Mouse (Mus musculus): ENCODE measurements around the gene Gm20388.

Gene Gm20388

GRCm38 (mm10) chr8:120160366-120160765, 249.7 kb downstream of the Gm20388 start:
- DNase-seq (ENCODE audit: low read depth in 2 of 2, low spot score in 2 of 2), result no peak

- DNase-seq (ENCODE audit: low read depth in 2 of 2, low spot score in 2 of 2), result no peak
Measured at GRCm38 (mm10) chr8:120161658-120162403, 251.2 kb downstream of the Gm20388 start.

GRCm38 (mm10) chr8:120162404-120162752, 251.7 kb downstream of the Gm20388 start:
- DNase-seq (ENCODE audit: low read depth in 2 of 2, low spot score in 2 of 2), result no peak

- DNase-seq (ENCODE audit: low read depth in 2 of 2, low spot score in 2 of 2), result no peak
Measured at GRCm38 (mm10) chr8:120163376-120163775, 252.7 kb downstream of the Gm20388 start.

- no peak for DNase-seq (ENCODE audit: low read depth in 2 of 2, low spot score in 2 of 2)
Measured at GRCm38 (mm10) chr8:120164026-120164425, 253.4 kb downstream of the Gm20388 start.

GRCm38 (mm10) chr8:120167136-120167535, 256.5 kb downstream of the Gm20388 start:
- no peak for DNase-seq (ENCODE audit: low read depth in 2 of 2, low spot score in 2 of 2)

- no peak for DNase-seq (ENCODE audit: low read depth in 2 of 2, low spot score in 2 of 2)
Measured at GRCm38 (mm10) chr8:120167821-120168220, 257.2 kb downstream of the Gm20388 start.

GRCm38 (mm10) chr8:120169119-120169518, 258.5 kb downstream of the Gm20388 start:
- no peak for DNase-seq (ENCODE audit: low read depth in 2 of 2, low spot score in 2 of 2)

GRCm38 (mm10) chr8:120173195-120173594, 262.6 kb downstream of the Gm20388 start:
- DNase-seq (ENCODE audit: low read depth in 2 of 2, low spot score in 2 of 2), result no peak

GRCm38 (mm10) chr8:120174606-120175005, 264.0 kb downstream of the Gm20388 start:
- no peak for DNase-seq (ENCODE audit: low read depth in 2 of 2, low spot score in 2 of 2)

GRCm38 (mm10) chr8:120176605-120177004, 266.0 kb downstream of the Gm20388 start:
- no peak for DNase-seq (ENCODE audit: low read depth in 2 of 2, low spot score in 2 of 2)

GRCm38 (mm10) chr8:120177318-120178123, 266.9 kb downstream of the Gm20388 start, which contains the start of gene Fam92b:
Gene Fam92b, minus strand, starts transcription at chr8:120177466.
- no peak for DNase-seq (ENCODE audit: low read depth in 2 of 2, low spot score in 2 of 2)

- DNase-seq (ENCODE audit: low read depth in 2 of 2, low spot score in 2 of 2), result no peak
Measured at GRCm38 (mm10) chr8:120178124-120178514, 267.5 kb downstream of the Gm20388 start.

- DNase-seq (ENCODE audit: low read depth in 2 of 2, low spot score in 2 of 2), result peak; percentile 73 to 82
Measured at GRCm38 (mm10) chr8:120179027-120179431, 268.4 kb downstream of the Gm20388 start.

GRCm38 (mm10) chr8:120180445-120180970, 269.9 kb downstream of the Gm20388 start:
- no peak for DNase-seq (ENCODE audit: low read depth in 2 of 2, low spot score in 2 of 2)

- DNase-seq (ENCODE audit: low read depth in 2 of 2, low spot score in 2 of 2), result no peak
Measured at GRCm38 (mm10) chr8:120181274-120181673, 270.6 kb downstream of the Gm20388 start.

- no peak for DNase-seq (ENCODE audit: low read depth in 2 of 2, low spot score in 2 of 2)
Measured at GRCm38 (mm10) chr8:120181861-120182414, 271.3 kb downstream of the Gm20388 start.

- DNase-seq (ENCODE audit: low read depth in 2 of 2, low spot score in 2 of 2), result no peak
Measured at GRCm38 (mm10) chr8:120184366-120184765, 273.7 kb downstream of the Gm20388 start.

GRCm38 (mm10) chr8:120184850-120185792, 274.5 kb downstream of the Gm20388 start:
- no peak for DNase-seq (ENCODE audit: low read depth in 2 of 2, low spot score in 2 of 2)

- DNase-seq (ENCODE audit: low read depth in 2 of 2, low spot score in 2 of 2), result no peak
Measured at GRCm38 (mm10) chr8:120186454-120186853, 275.8 kb downstream of the Gm20388 start.

GRCm38 (mm10) chr8:120188510-120188909, 277.9 kb downstream of the Gm20388 start:
- DNase-seq (ENCODE audit: low read depth in 2 of 2, low spot score in 2 of 2), result no peak
